Mouse (Mus musculus) gastrocnemius, adult 8-10 months (tissue): Measurements from ENCODE around the gene Gm20532. TPM values are rescaled to one million over a fixed set of nuclear protein-coding genes. Genes with fewer than 3 reads are reported as not detected.
A peak's percentile ranks its signal among the peaks of the same experiment; 100 is the strongest.

Source experiments
- DNase-seq, 2 experiments: peaks; one replicate each; pipeline ENCODE4 v3.0.0; 2022; ENCODE audit warnings: low spot score in 2 of 2
- total RNA-seq, 4 experiments: library from RNA; stranded (reverse); gene quantifications; 2 replicates each; pipeline ENCODE4 v1.2.4; 2022

Gm20532 gene
- total RNA-seq: not detected

GRCm38 (mm10) chr2:26586294-26587043 lies at the start of gene Gm20532:
Gene Gm20532, plus strand, starts transcription at chr2:26586639.
- no peak for DNase-seq

GRCm38 (mm10) chr2:26539516-26539915 lies 46.9 kb upstream of the Gm20532 start:
- no peak for DNase-seq

- DNase-seq: no peak
Measured at GRCm38 (mm10) chr2:26540721-26541120, 45.7 kb upstream of the Gm20532 start.

GRCm38 (mm10) chr2:26541258-26541910 lies 45.1 kb upstream of the Gm20532 start:
- DNase-seq: no peak

- DNase-seq: no peak
Measured at GRCm38 (mm10) chr2:26543155-26543554, 43.3 kb upstream of the Gm20532 start.

- no peak for DNase-seq
Measured at GRCm38 (mm10) chr2:26543768-26544167, 42.7 kb upstream of the Gm20532 start.

- no peak for DNase-seq
Measured at GRCm38 (mm10) chr2:26544265-26544664, 42.2 kb upstream of the Gm20532 start.

GRCm38 (mm10) chr2:26547481-26547880 lies 39.0 kb upstream of the Gm20532 start:
- DNase-seq: no peak

GRCm38 (mm10) chr2:26549801-26550200 lies 36.6 kb upstream of the Gm20532 start:
- DNase-seq: no peak

GRCm38 (mm10) chr2:26550205-26550604 lies 36.2 kb upstream of the Gm20532 start:
- no peak for DNase-seq

- no peak for DNase-seq
Measured at GRCm38 (mm10) chr2:26550777-26551176, 35.7 kb upstream of the Gm20532 start.

- no peak for DNase-seq
Measured at GRCm38 (mm10) chr2:26551446-26551845, 35.0 kb upstream of the Gm20532 start.

GRCm38 (mm10) chr2:26552066-26552465 lies 34.4 kb upstream of the Gm20532 start:
- no peak for DNase-seq

- DNase-seq: no peak
Measured at GRCm38 (mm10) chr2:26553904-26554303, 32.5 kb upstream of the Gm20532 start.

- peak in 1 of 2 experiments; percentile 51 for DNase-seq
Measured at GRCm38 (mm10) chr2:26555076-26555475, 31.4 kb upstream of the Gm20532 start.

GRCm38 (mm10) chr2:26556535-26556993 lies 29.9 kb upstream of the Gm20532 start:
- no peak for DNase-seq

GRCm38 (mm10) chr2:26560506-26560905 lies 25.9 kb upstream of the Gm20532 start:
- no peak for DNase-seq

- DNase-seq: no peak
Measured at GRCm38 (mm10) chr2:26561351-26562016, 25.0 kb upstream of the Gm20532 start.

- no peak for DNase-seq
Measured at GRCm38 (mm10) chr2:26566221-26566620, 20.2 kb upstream of the Gm20532 start.

- DNase-seq: no peak
Measured at GRCm38 (mm10) chr2:26570034-26570433, 16.4 kb upstream of the Gm20532 start.

- DNase-seq: no peak
Measured at GRCm38 (mm10) chr2:26571400-26571799, 15.0 kb upstream of the Gm20532 start.

GRCm38 (mm10) chr2:26571826-26572225 lies 14.6 kb upstream of the Gm20532 start:
- DNase-seq: no peak
